Mouse (Mus musculus) liver, embryonic 14.5 days (tissue): ENCODE results near the gene Ttbk2.

ENCODE experiments used
- CTCF ChIP-seq: IDR thresholded peaks from 2 replicates; pipeline ENCODE4 v1.5.1; 2016; ENCODE audit warnings: antibody characterized with exemption, low read depth, control low read depth
- EP300 ChIP-seq: IDR thresholded peaks from 2 replicates; pipeline ENCODE4 v1.6.1; 2016; ENCODE audit warnings: antibody characterized with exemption, low read depth

DNA sequence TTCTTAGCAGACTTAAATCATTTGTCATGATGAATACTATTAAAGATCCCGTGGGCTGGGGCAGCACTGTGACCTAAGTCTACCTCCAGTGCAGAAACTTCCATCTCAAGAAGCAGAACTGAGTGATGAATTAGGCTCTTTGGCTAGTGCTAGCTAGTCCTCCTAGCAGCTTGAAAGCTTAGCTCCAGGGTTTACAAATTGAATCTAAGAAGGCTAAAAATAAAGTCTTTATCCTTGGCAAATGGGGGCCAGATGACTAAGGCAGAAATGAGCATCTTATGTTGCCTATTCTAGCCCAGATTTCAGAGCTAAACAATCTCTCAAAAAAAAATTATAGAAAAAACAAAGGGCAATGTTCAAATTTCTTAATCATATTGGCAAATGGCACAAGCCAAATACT is 10.3 kb upstream of the Ttbk2 start:
- TF ChIP-seq CTCF (no peak), EP300 (no peak)
